In the genomic region with DNA sequence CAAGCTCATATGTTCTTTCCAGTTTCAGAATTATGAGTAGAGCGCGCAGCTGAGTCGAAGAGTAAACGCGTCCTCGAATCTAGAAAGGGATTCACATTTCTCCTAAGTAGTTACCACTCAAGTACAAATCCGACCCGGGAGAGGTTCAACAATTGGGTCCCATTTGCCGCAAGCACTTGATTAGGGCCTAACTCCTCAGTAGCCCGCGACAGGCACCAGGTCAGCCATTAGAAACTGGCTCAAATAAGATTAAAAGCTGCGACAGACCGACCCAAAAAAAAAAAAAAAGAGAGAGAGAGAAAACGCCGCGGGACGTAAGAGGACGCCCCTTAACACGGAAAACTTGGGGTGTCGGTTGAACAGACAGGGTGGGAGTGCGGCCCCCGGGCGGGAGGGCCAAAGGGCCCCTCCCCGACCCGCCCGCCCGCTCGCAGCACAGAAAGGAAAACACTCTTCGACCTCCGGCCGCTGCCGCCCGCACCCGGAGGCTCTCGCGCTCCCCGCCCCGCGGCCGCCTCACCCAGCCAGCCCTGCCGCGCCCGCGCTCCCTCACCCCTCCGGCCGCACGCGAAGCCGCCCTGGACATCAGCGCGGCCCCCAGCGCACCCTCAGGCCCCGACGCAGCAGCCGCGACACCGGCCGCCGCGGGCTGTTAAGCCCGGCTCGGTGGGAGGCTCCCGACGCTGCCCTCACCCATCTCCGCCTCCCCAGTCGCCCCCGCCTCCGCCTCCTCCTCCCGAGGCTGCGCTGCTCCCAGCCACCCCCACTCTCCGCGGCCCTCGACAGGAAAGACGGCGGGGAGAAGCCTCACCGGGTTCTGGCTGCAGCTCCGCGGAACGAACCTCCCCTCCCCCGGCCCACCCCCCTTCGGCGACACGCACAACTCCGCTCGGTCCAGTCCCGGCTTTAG, we compare ENCODE assay signal across 8 mouse cellular contexts. TPM values are rescaled to one million over a fixed set of nuclear protein-coding genes. Genes with fewer than 3 reads are reported as not detected.
A peak's percentile ranks its signal among the peaks of the same experiment; 100 is the strongest.
DNase-seq lines count a peak whose midpoint lies in the region; ATAC-seq and TF ChIP-seq lines count a peak whose summit lies in the region.
"Not testable (repeated sequence)": the region's sequence is repeated elsewhere in the genome, so short reads cannot be mapped to it uniquely, and the experiment has no call there.

No protein-coding gene starts in this region.

- not testable (repeated sequence) for ATAC-seq in forebrain, embryonic 12.5 days (ENCODE audit: low FRiP score); lung, embryonic 14.5 days (ENCODE audit: insufficient read depth); neural tube, embryonic 15.5 days (ENCODE audit: low FRiP score)

- H3K27ac ChIP-seq in forebrain, embryonic 12.5 days, result peak overlapping the region; percentile 94
- H3K27ac ChIP-seq in lung, embryonic 14.5 days (ENCODE audit: low read depth), result peak overlapping the region; percentile 91
- H3K27ac ChIP-seq in neural tube, embryonic 15.5 days (replicated peaks), result peak overlapping the region; percentile 90

- H3K4me1 ChIP-seq in E14TG2a.4 (replicated peaks; ENCODE audit: low read depth, low read length), result peaks cover 15% of the 10 kb centered on the region
- H3K4me1 ChIP-seq in forebrain, embryonic 12.5 days, result peaks cover 11% of the 10 kb centered on the region
- H3K4me1 ChIP-seq in lung, embryonic 14.5 days (ENCODE audit: insufficient read depth), result not testable (repeated sequence)
- peaks cover 27% of the 10 kb centered on the region for H3K4me1 ChIP-seq in neural tube, embryonic 15.5 days

- H3K9me3 ChIP-seq in E14TG2a.4 (ENCODE audit: low read length); forebrain, embryonic 12.5 days; lung, embryonic 14.5 days (ENCODE audit: low read depth, low read length); neural tube, embryonic 15.5 days (replicated peaks): not testable (repeated sequence)

- peak; percentile 45 for DNase-seq in cerebellum, adult 11 months
- peak; percentile 54 to 64 for DNase-seq in heart, postnatal 10 days
- peak; percentile 36 to 70 for DNase-seq in kidney, postnatal 36 days
- peak; percentile 63 for DNase-seq in lung, embryonic 14.5 days
- DNase-seq in testis, postnatal 14 days (ENCODE audit: low spot score), result peak; percentile 65

- TF ChIP-seq CTCF in E14TG2a.4 (conservative IDR thresholded peaks at IDR 0.05; ENCODE audit: low read length); lung, embryonic 14.5 days (IDR thresholded peaks at IDR 0.05; ENCODE audit: low read depth): not testable (repeated sequence)

- peak overlapping the region; percentile 77 for H3K4me3 ChIP-seq in E14TG2a.4 (replicated peaks; ENCODE audit: low read length)
- peak overlapping the region; percentile 77 for H3K4me3 ChIP-seq in forebrain, embryonic 12.5 days (replicated peaks)
- H3K4me3 ChIP-seq in lung, embryonic 14.5 days (ENCODE audit: low read depth, low read length), result peak overlapping the region; percentile 69
- peak overlapping the region; percentile 65 for H3K4me3 ChIP-seq in neural tube, embryonic 15.5 days (replicated peaks)

- WGBS in forebrain, embryonic 12.5 days, result 1% methylated on average over 43 of the region's 86 CpGs
- 1% methylated on average over 33 of the region's 86 CpGs for WGBS in lung, embryonic 14.5 days
- WGBS in neural tube, embryonic 15.5 days, result under 1% methylated on average over 31 of the region's 86 CpGs

- peaks cover 13% of the 10 kb centered on the region for H3K36me3 ChIP-seq in E14TG2a.4 (ENCODE audit: insufficient read depth, low read length)
- not testable (repeated sequence) for H3K36me3 ChIP-seq in forebrain, embryonic 12.5 days (replicated peaks); lung, embryonic 14.5 days (ENCODE audit: insufficient read depth); neural tube, embryonic 15.5 days

- peak overlapping the region; percentile 85 for H3K9ac ChIP-seq in forebrain, embryonic 12.5 days
- peak overlapping the region; percentile 79 for H3K9ac ChIP-seq in lung, embryonic 14.5 days
- H3K9ac ChIP-seq in neural tube, embryonic 15.5 days (replicated peaks), result peak overlapping the region; percentile 70

- peak overlapping the region; percentile 54 for H3K4me2 ChIP-seq in forebrain, embryonic 12.5 days
- H3K4me2 ChIP-seq in lung, embryonic 14.5 days, result peak overlapping the region; percentile 77
- H3K4me2 ChIP-seq in neural tube, embryonic 15.5 days, result peak overlapping the region; percentile 65

- not testable (repeated sequence) for H3K27me3 ChIP-seq in E14TG2a.4 (ENCODE audit: insufficient read depth, low read length); forebrain, embryonic 12.5 days; lung, embryonic 14.5 days (ENCODE audit: insufficient read depth, low read length); neural tube, embryonic 15.5 days (replicated peaks)

- intact Hi-C loops in heart, postnatal 10 days (cut with DNase I), result not testable (repeated sequence)

RNA-seq across cellular contexts. Expression of a gene that starts 0.5 kb away (rescaled TPM):
- 32.4 and 33.2 TPM in 2 replicates for polyA plus RNA-seq in forebrain, embryonic 12.5 days (2016; fragmentation: Nextera tagmentation; extraction: Ambion mirVana)
- total RNA-seq in heart, postnatal 10 days (2021), result 10 to 100 TPM; 23.8 to 26.5 TPM
- polyA plus RNA-seq in lung, embryonic 14.5 days (2014; fragmentation: Nextera tagmentation; extraction: Ambion mirVana), result 22.2 and 23.3 TPM in 2 replicates
- polyA plus RNA-seq in neural tube, embryonic 15.5 days (2015; fragmentation: Nextera tagmentation; extraction: Ambion mirVana), result 29.8 and 31.7 TPM in 2 replicates

RNA-seq across cellular contexts. Expression of a gene that starts 32.9 kb away (rescaled TPM):
- polyA plus RNA-seq in forebrain, embryonic 12.5 days (2016; fragmentation: Nextera tagmentation; extraction: Ambion mirVana), result 53.5 and 65.1 TPM in 2 replicates
- 10 to 100 TPM; 24.5 to 27.9 TPM for total RNA-seq in heart, postnatal 10 days (2021)
- 36.8 and 38.1 TPM in 2 replicates for polyA plus RNA-seq in lung, embryonic 14.5 days (2014; fragmentation: Nextera tagmentation; extraction: Ambion mirVana)
- polyA plus RNA-seq in neural tube, embryonic 15.5 days (2015; fragmentation: Nextera tagmentation; extraction: Ambion mirVana), result 34.1 and 39.8 TPM in 2 replicates
